Mouse (Mus musculus) E14TG2a.4 (cell line): ENCODE measurements around the gene Prex1.

ENCODE experiments used
- CTCF ChIP-seq: conservative IDR thresholded peaks from 2 replicates; pipeline ENCODE4 v1.5.1; 2014; ENCODE audit warnings: low read length
- NANOG ChIP-seq: IDR thresholded peaks from 2 replicates; pipeline ENCODE4 v1.6.1; 2014; ENCODE audit warnings: borderline replicate concordance, low read length, mixed read lengths
- POU5F1 ChIP-seq: IDR thresholded peaks from 2 replicates; pipeline ENCODE4 v1.6.1; 2014; ENCODE audit warnings: low read length, borderline replicate concordance

DNA sequence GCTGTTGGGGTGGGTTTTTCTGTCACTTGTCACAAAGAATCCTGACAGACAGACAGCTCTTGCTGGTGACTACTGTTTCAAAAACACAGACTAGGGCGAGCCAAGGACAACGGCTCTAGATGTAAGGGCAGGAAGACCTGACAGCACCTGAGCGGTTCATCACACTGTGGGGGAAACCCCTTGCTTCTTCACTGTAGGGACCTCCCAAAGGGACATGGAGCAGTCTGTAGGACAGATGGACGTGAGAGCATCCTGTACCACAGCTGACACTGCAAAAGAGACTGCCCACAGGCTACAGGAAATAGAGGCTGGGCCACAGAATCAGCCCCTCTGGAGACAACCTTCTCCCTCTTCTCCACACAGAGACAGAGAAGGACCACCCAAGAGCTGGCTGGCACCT lies 20.2 kb downstream of the Prex1 start:
- TF ChIP-seq CTCF (no peak), POU5F1 (no peak), NANOG (no peak)
